Mouse (Mus musculus) lung, postnatal 0 days (tissue): ENCODE results near the gene Rpl28.

Experiments used
- CTCF ChIP-seq: IDR thresholded peaks from 2 replicates; pipeline ENCODE4 v1.5.1; 2016; ENCODE audit warnings: antibody characterized with exemption, mild to moderate bottlenecking
- EP300 ChIP-seq: IDR thresholded peaks from 2 replicates; pipeline ENCODE4 v1.6.1; 2016; ENCODE audit warnings: antibody characterized with exemption, mild to moderate bottlenecking, control low read depth

DNA sequence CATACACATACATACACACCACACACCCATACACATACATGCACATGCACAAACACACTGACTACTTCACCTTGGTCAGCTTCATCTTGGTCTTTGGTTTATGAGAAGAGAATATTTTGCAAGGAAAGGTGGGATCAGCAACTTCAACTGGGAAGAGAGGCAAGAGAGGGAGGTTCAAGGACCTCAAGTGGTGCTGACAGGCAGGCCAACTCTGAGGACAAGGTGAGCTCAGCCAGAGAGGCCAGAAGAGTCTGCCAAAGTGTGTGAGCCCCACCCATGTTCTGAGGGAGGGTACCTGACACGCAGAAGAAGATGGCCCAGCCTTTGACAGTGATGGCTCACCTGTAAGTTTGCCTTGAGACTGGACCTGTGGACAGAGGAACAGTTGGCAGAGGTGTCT, 33.0 kb upstream of the Rpl28 start:
- TF ChIP-seq CTCF (no peak), EP300 (no peak)
